ENCODE assay signal across 7 mouse cellular contexts in the genomic region with DNA sequence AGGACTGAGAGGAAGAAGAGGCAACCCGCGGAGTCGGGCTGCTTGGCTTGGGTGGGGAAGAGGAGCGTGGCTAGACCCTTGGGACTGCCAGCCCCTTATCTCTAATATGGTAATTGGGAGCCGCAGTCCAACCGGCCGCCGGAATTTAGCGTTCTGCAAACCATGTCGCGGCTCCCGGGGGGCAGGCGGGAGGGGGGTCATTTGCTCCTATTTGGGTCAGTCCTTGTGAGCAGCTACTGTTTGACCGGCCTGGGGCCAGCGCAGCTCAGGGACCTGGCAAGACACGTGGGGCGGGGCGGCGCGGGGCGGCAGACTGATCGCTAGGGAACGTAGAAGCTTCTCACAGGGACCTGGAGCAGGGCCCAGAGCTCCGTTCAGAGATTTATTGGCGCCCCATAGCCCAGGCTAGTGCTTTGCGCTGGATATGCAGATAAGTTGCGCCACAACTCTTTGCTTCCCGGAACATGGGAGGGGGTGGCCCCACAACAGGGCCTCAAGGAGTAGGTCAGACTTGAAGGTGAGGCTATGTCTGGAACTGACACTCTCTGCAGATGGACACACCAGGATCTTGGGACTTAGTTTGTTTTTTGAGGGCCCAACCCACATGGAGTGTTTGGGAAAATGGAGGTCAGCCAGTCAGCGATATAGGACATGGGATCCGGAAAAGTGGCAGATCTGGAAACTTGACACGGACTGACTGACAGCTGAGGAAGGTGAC. TPM values are rescaled to one million over a fixed set of nuclear protein-coding genes. Genes with fewer than 3 reads are reported as not detected.
DNase-seq lines count a peak whose midpoint lies in the region; ATAC-seq and TF ChIP-seq lines count a peak whose summit lies in the region.

No protein-coding gene starts in this region.

- TF ChIP-seq POLR2A in kidney, adult 2 months (IDR thresholded peaks at IDR 0.05; ENCODE audit: low read depth, low read length): no peak

- peak; percentile 91 to 94 for DNase-seq in adrenal gland, postnatal 36 days
- DNase-seq in embryonic facial prominence, embryonic 14.5 days (ENCODE audit: low spot score): peak; percentile 48
- DNase-seq in heart, adult 8-10 months (ENCODE audit: low spot score): peak; percentile 85
- peak; percentile 93 for DNase-seq in kidney, adult 2 months
- DNase-seq in liver: peak; percentile 70
- DNase-seq in spleen, postnatal 36 days (ENCODE audit: low spot score in 2 of 2): peak; percentile 52 to 61

- H3K27ac ChIP-seq in embryonic facial prominence, embryonic 14.5 days (replicated peaks; ENCODE audit: low read depth, low read length): peak overlapping the region; percentile 96
- peak overlapping the region; percentile 93 for H3K27ac ChIP-seq in kidney, adult 2 months (ENCODE audit: insufficient read depth, low read depth, low read length)
- peak overlapping the region; percentile 93 for H3K27ac ChIP-seq in midbrain, embryonic 16.5 days (ENCODE audit: low read length)

- H3K4me3 ChIP-seq in embryonic facial prominence, embryonic 14.5 days (ENCODE audit: low read depth, low read length): peak overlapping the region; percentile 63
- peak overlapping the region; percentile 91 for H3K4me3 ChIP-seq in kidney, adult 2 months (ENCODE audit: insufficient read depth, low read depth, low read length)
- H3K4me3 ChIP-seq in midbrain, embryonic 16.5 days (ENCODE audit: low read depth, low read length): peak overlapping the region; percentile 61

- H3K4me2 ChIP-seq in embryonic facial prominence, embryonic 14.5 days (ENCODE audit: low read depth, low read length): peak overlapping the region; percentile 85
- peak overlapping the region; percentile 82 for H3K4me2 ChIP-seq in midbrain, embryonic 16.5 days (ENCODE audit: low read length)

- ATAC-seq in embryonic facial prominence, embryonic 14.5 days (ENCODE audit: low read depth): peak; percentile 20
- peak; percentile 33 for ATAC-seq in midbrain, embryonic 16.5 days

- H3K9me3 ChIP-seq in embryonic facial prominence, embryonic 14.5 days (ENCODE audit: control insufficient read depth, low read length): no peaks in the 10 kb centered on the region
- H3K9me3 ChIP-seq in midbrain, embryonic 16.5 days (replicated peaks; ENCODE audit: control insufficient read depth, low read length, poor library complexity, severe bottlenecking): no peaks in the 10 kb centered on the region

- H3K27me3 ChIP-seq in embryonic facial prominence, embryonic 14.5 days (replicated peaks; ENCODE audit: control insufficient read depth, insufficient read depth, low read length): no peaks in the 10 kb centered on the region
- H3K27me3 ChIP-seq in kidney, adult 2 months (replicated peaks; ENCODE audit: control insufficient read depth, insufficient read depth, low read length): no peaks in the 10 kb centered on the region
- H3K27me3 ChIP-seq in midbrain, embryonic 16.5 days (ENCODE audit: control insufficient read depth, insufficient read depth, low read depth, low read length): no peaks in the 10 kb centered on the region

- H3K4me1 ChIP-seq in embryonic facial prominence, embryonic 14.5 days (ENCODE audit: control insufficient read depth, insufficient read depth, low read length): peaks cover 6% of the 10 kb centered on the region; the same call in 1 of the 2 replicates
- peaks cover 14% of the 10 kb centered on the region; the same call in 1 of the 2 replicates for H3K4me1 ChIP-seq in kidney, adult 2 months (ENCODE audit: control insufficient read depth, insufficient read depth, low read length)
- peaks cover 17% of the 10 kb centered on the region for H3K4me1 ChIP-seq in midbrain, embryonic 16.5 days (ENCODE audit: control insufficient read depth, insufficient read depth, low read length)

- peak overlapping the region; percentile 77 for H3K9ac ChIP-seq in embryonic facial prominence, embryonic 14.5 days (ENCODE audit: low read depth, low read length)
- peak overlapping the region; percentile 70 for H3K9ac ChIP-seq in midbrain, embryonic 16.5 days (ENCODE audit: low read depth, low read length)

- H3K36me3 ChIP-seq in embryonic facial prominence, embryonic 14.5 days (ENCODE audit: control insufficient read depth, insufficient read depth, low read length): peaks cover 36% of the 10 kb centered on the region
- H3K36me3 ChIP-seq in kidney, adult 2 months (ENCODE audit: control insufficient read depth, insufficient read depth, low read length): no peaks in the 10 kb centered on the region
- no peaks in the 10 kb centered on the region for H3K36me3 ChIP-seq in midbrain, embryonic 16.5 days (ENCODE audit: control insufficient read depth, insufficient read depth, low read length)

- WGBS in embryonic facial prominence, embryonic 14.5 days: 2% methylated on average over 27 of the region's 31 CpGs
- 2% methylated on average over 31 of the region's 31 CpGs for WGBS in kidney, adult 2 months
- WGBS in midbrain, embryonic 16.5 days: 3% methylated on average over 31 of the region's 31 CpGs

- TF ChIP-seq CTCF in kidney, adult 2 months (conservative IDR thresholded peaks at IDR 0.05; ENCODE audit: insufficient read depth, insufficient read length, low read depth, low read length): no peak

RNA-seq across cellular contexts. Expression of a gene that starts 9.9 kb away (rescaled TPM):
- total RNA-seq in adrenal gland, postnatal 36 days (2021): 10 to 100 TPM; 49.1 to 49.9 TPM
- 29.7 and 35.0 TPM in 2 replicates for polyA plus RNA-seq in embryonic facial prominence, embryonic 14.5 days (2014; fragmentation: Nextera tagmentation; extraction: Ambion mirVana)
- total RNA-seq in heart, adult 8-10 months (2022): 10 to 100 TPM; 33.4 to 37.4 (median 35.7) TPM
- polyA plus RNA-seq in kidney, adult 2 months (2012; rRNA removed): 78.4 and 91.7 TPM in 2 replicates
- 68.8 and 69.7 TPM in 2 replicates for polyA plus RNA-seq in midbrain, embryonic 16.5 days (2015; fragmentation: Nextera tagmentation; extraction: Ambion mirVana)

RNA-seq across cellular contexts. Expression of a gene that starts 10.5 kb away (rescaled TPM):
- 10 to 100 TPM; 48.6 to 54.5 TPM for total RNA-seq in adrenal gland, postnatal 36 days (2021)
- 70.7 and 83.3 TPM in 2 replicates for polyA plus RNA-seq in embryonic facial prominence, embryonic 14.5 days (2014; fragmentation: Nextera tagmentation; extraction: Ambion mirVana)
- total RNA-seq in heart, adult 8-10 months (2022): 10 to 100 TPM; 19.5 to 23.8 (median 21.3) TPM
- 75.4 and 83.1 TPM in 2 replicates for polyA plus RNA-seq in kidney, adult 2 months (2012; rRNA removed)
- polyA plus RNA-seq in midbrain, embryonic 16.5 days (2015; fragmentation: Nextera tagmentation; extraction: Ambion mirVana): 84.7 and 92.5 TPM in 2 replicates

RNA-seq across cellular contexts. Expression of a gene that starts 17.8 kb away (rescaled TPM):
- under 1 TPM; 0.16 to 0.20 TPM for total RNA-seq in adrenal gland, postnatal 36 days (2021)
- 1.0 and 1.6 TPM in 2 replicates for polyA plus RNA-seq in embryonic facial prominence, embryonic 14.5 days (2014; fragmentation: Nextera tagmentation; extraction: Ambion mirVana)
- total RNA-seq in heart, adult 8-10 months (2022): not detected
- 0.07 and 0.08 TPM in 2 replicates for polyA plus RNA-seq in kidney, adult 2 months (2012; rRNA removed)
- 7.7 and 11.7 TPM in 2 replicates for polyA plus RNA-seq in midbrain, embryonic 16.5 days (2015; fragmentation: Nextera tagmentation; extraction: Ambion mirVana)

RNA-seq across cellular contexts. Expression of a gene that starts 22.6 kb away (rescaled TPM):
- 100 to 1,000 TPM; 203 TPM for total RNA-seq in adrenal gland, postnatal 36 days (2021)
- polyA plus RNA-seq in embryonic facial prominence, embryonic 14.5 days (2014; fragmentation: Nextera tagmentation; extraction: Ambion mirVana): 277 and 302 TPM in 2 replicates
- total RNA-seq in heart, adult 8-10 months (2022): 100 to 1,000 TPM in 1 of 4 experiments, 10 to 100 TPM in 3; 75.4 to 112 (median 91.3) TPM
- 48.7 and 55.3 TPM in 2 replicates for polyA plus RNA-seq in kidney, adult 2 months (2012; rRNA removed)
- 111 and 136 TPM in 2 replicates for polyA plus RNA-seq in midbrain, embryonic 16.5 days (2015; fragmentation: Nextera tagmentation; extraction: Ambion mirVana)

RNA-seq across cellular contexts. Expression of a gene that starts 24.1 kb away (rescaled TPM):
- 10 to 100 TPM; 41.8 to 44.5 TPM for total RNA-seq in adrenal gland, postnatal 36 days (2021)
- polyA plus RNA-seq in embryonic facial prominence, embryonic 14.5 days (2014; fragmentation: Nextera tagmentation; extraction: Ambion mirVana): 31.4 and 36.8 TPM in 2 replicates
- 10 to 100 TPM; 15.6 to 16.2 (median 15.6) TPM for total RNA-seq in heart, adult 8-10 months (2022)
- polyA plus RNA-seq in kidney, adult 2 months (2012; rRNA removed): 40.2 and 53.7 TPM in 2 replicates
- 9.7 and 10.7 TPM in 2 replicates for polyA plus RNA-seq in midbrain, embryonic 16.5 days (2015; fragmentation: Nextera tagmentation; extraction: Ambion mirVana)

Comparison
In these comparisons a context has a peak if more than half of its experiments do, and no peak if none do; other contexts are left out.
1. Peak in every context shown above with its lines: DNase-seq, ATAC-seq, H3K4me3 ChIP-seq and H3K27ac ChIP-seq.